Mouse (Mus musculus): ENCODE data around the gene Smim9. TPM values are rescaled to one million over a fixed set of nuclear protein-coding genes. Genes with fewer than 3 reads are reported as not detected.
A peak's percentile ranks its signal among the peaks of the same experiment; 100 is the strongest.
"Not testable (repeated sequence)": the region's sequence is repeated elsewhere in the genome, so short reads cannot be mapped to it uniquely, and the experiment has no call there.

The Smim9 gene
- not detected in 2 replicates for polyA plus RNA-seq (2016; fragmentation: Nextera tagmentation; extraction: Ambion mirVana)

DNA sequence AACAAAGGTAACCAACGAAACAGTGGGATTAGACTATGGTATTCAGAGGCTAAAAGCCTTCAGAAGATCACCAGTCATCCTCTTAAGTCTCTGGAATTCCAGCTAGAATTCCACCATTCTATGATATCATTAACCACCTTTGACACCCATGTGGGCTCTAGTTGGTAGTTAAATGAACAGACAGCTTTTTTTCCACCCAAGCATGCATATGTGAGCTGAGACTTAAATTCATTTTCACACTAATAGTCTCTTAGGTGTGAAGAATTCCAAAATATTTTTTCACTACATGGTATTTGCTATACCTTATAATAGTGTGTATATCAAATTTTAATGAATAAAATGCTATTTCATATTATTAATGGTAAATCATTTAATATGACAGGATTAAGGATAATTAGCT is at the start of gene Smim9:
Gene Smim9 (minus strand): TSS at position 101 of the 400 bp plus-strand sequence.
- no peak within 1 kb of the TSS for H3K27ac ChIP-seq
- WGBS = 61% methylated on average over 1 of the region's 1 CpGs
- no peak for DNase-seq (ENCODE audit: low spot score)
- H3K9me3 ChIP-seq (replicated peaks) = no peaks in the 10 kb centered on the region
- H3K4me3 ChIP-seq = no peak within 1 kb of the TSS
- no peaks in the 10 kb centered on the region for H3K36me3 ChIP-seq
- no peaks in the 10 kb centered on the region for H3K4me1 ChIP-seq
- H3K27me3 ChIP-seq (ENCODE audit: low read depth, poor library complexity, severe bottlenecking) = no peaks in the 10 kb centered on the region

DNA sequence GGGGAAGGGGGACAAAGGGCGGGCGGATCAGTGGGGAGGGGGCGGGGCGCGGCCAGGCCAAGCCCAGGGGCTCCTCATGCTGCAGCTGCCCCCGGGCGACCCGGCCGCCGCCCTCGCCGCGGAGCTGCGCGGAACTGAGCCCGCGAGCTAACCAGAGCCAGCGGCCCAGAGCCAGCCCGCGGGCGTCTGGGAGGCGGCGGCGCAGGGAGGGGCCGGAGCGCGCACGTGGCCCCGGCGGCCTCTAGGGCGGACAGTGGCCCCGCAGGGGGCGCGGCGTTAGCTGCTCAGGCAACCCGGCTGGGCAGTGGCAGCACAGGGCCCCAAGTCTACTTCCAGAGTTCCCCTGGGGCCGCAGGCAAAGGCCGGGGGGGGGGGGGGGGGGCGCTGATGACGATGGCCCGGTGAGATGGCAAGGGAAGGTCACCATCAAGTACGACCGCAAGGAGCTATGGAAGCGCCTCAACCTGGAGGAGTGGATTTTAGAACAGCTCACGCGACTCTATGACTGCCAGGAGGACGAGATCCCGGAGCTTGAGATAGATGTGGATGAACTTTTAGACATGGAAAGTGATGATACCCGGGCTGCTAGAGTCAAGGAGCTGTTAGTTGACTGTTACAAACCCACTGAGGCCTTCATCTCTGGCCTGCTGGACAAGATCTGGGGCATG is 7.9 kb downstream of the Smim9 start:
- peak overlapping the region; percentile 50 for H3K4me3 ChIP-seq
- peak overlapping the region; percentile 78 for H3K27ac ChIP-seq
- H3K27me3 ChIP-seq (ENCODE audit: low read depth, poor library complexity, severe bottlenecking) = no peaks in the 10 kb centered on the region
- H3K4me1 ChIP-seq = no peaks in the 10 kb centered on the region
- H3K9me3 ChIP-seq (replicated peaks) = no peaks in the 10 kb centered on the region
- 13% methylated on average over 44 of the region's 49 CpGs for WGBS
- no peaks in the 10 kb centered on the region for H3K36me3 ChIP-seq
- DNase-seq (ENCODE audit: low spot score) = peak; percentile 59

DNA sequence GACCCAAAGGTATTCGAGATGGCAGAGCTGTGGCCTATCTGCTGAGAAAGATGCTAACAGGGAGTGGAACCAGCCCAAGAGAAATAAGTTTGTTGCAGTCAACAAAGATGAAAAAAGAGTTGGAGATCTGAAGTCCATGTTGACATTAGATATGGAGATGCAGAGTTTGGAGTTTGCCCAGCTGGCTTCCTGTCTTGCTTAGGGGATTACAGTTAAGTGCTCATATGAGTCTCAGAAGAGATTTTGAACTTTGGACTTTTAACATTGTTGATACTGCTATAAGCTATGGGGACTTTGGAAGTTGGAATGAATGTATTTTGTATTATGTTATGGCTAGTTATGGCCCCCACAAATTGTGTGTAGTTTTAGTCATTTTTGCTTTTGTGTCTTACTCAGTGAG is 11.3 kb downstream of the Smim9 start:
- Histone ChIP-seq H3K4me3 (no peak overlapping the region), H3K36me3 (no peaks in the 10 kb centered on the region), H3K27me3 (ENCODE audit: low read depth, poor library complexity, severe bottlenecking) (no peaks in the 10 kb centered on the region), H3K27ac (no peak overlapping the region), H3K4me1 (no peaks in the 10 kb centered on the region), H3K9me3 (replicated peaks) (no peaks in the 10 kb centered on the region)
- WGBS = 58% methylated on average over 1 of the region's 1 CpGs
- DNase-seq (ENCODE audit: low spot score) = no peak

DNA sequence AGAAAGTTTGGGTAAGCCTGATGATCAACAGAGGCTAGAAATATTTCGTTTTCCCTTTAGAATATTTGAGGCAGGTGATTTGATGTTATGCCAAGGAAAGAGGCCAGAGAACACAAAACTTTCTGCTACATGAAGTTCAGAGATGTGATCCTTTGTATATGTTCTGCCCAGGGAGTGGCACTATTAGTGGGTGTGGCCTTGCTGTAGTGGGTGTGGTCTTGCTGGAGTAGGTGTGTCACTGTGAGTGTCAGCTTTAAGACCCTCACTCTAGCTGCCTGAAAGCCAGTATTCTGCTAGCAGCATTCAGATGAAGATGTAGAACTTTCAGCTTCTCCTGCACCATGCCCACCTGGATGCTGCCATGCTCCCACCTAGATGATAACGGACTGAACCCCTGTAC is 13.3 kb downstream of the Smim9 start:
- no peaks in the 10 kb centered on the region for H3K27me3 ChIP-seq (ENCODE audit: low read depth, poor library complexity, severe bottlenecking)
- no peak overlapping the region for H3K4me3 ChIP-seq
- no peaks in the 10 kb centered on the region for H3K36me3 ChIP-seq
- no peaks in the 10 kb centered on the region for H3K4me1 ChIP-seq
- no peaks in the 10 kb centered on the region for H3K9me3 ChIP-seq (replicated peaks)
- DNase-seq (ENCODE audit: low spot score) = no peak
- 86% methylated on average over 2 of the region's 2 CpGs for WGBS
- no peak overlapping the region for H3K27ac ChIP-seq

DNA sequence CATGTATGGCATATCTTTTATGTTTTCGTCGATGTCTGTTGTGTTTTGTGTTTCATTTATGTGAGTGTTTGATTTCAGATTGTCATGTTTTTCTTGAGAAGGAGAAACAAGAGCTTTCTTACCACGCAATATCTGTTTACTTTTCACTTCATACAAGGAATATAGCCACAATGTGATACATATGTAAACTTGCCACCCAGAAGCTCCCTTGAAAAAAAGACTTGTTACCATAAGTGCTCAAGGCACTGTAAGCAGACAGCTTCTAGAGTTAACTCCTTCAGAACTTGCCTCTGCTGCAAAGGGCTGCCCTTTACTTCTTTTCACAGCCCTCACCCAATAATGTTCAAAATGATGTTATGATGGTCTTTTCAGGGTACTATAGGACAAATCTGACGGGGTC is 15.2 kb downstream of the Smim9 start:
- Histone ChIP-seq H3K4me3 (no peak overlapping the region), H3K36me3 (no peaks in the 10 kb centered on the region), H3K4me1 (no peaks in the 10 kb centered on the region), H3K27ac (no peak overlapping the region), H3K27me3 (ENCODE audit: low read depth, poor library complexity, severe bottlenecking) (no peaks in the 10 kb centered on the region), H3K9me3 (replicated peaks) (no peaks in the 10 kb centered on the region)
- WGBS = 83% methylated on average over 4 of the region's 4 CpGs
- DNase-seq (ENCODE audit: low spot score) = no peak

DNA sequence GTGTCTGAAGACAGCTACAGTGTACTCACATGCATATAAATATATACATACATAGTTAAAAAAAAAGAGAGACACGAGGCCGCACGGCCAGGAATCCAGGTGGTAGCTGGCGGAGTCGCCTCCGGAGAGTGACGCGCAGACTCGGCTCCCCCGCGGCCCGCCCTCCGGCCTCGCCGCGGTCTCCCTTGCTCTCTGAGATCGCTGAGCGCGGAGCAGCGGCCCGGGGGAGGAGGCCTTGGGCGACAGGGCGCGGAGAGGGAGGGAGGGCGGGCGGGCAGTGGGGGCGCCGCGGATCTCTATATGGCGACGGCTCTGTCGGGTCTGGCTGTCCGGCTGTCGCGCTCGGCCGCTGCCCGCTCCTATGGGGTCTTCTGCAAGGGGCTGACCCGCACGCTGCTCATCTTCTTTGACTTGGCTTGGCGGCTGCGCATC is 20.4 kb downstream of the Smim9 start:
- not testable (repeated sequence) for H3K36me3 ChIP-seq; H3K9me3 ChIP-seq (replicated peaks); H3K4me1 ChIP-seq; H3K27ac ChIP-seq; H3K27me3 ChIP-seq (ENCODE audit: low read depth, poor library complexity, severe bottlenecking)
- peak overlapping the region; percentile 47 for H3K4me3 ChIP-seq
- peak; percentile 35 for DNase-seq (ENCODE audit: low spot score)
- WGBS = 13% methylated on average over 27 of the region's 42 CpGs

DNA sequence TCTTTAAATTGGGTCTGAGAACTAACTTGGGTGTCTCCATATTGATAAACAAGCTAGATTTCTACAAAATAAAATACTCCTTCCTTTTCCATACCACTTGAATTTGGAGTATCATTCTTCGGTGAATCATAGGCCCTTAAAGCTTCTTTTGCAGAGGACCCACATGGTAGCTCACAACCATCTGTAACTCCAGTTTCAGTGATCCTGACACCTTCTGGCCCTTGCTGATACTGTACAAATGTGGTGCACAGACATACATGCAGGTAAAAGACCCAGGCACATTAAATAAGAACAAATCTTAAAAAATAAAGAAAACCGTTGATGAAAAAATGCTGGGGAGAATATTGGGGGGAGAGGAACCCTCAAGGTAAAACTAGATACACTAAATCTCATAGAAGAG is 25.4 kb downstream of the Smim9 start:
- DNase-seq (ENCODE audit: low spot score) = no peak
- Histone ChIP-seq H3K9me3 (replicated peaks) (no peaks in the 10 kb centered on the region), H3K4me1 (no peaks in the 10 kb centered on the region), H3K4me3 (no peak overlapping the region), H3K27ac (no peak overlapping the region), H3K36me3 (no peaks in the 10 kb centered on the region), H3K27me3 (ENCODE audit: low read depth, poor library complexity, severe bottlenecking) (no peaks in the 10 kb centered on the region)
- 87% methylated on average over 2 of the region's 2 CpGs for WGBS

DNA sequence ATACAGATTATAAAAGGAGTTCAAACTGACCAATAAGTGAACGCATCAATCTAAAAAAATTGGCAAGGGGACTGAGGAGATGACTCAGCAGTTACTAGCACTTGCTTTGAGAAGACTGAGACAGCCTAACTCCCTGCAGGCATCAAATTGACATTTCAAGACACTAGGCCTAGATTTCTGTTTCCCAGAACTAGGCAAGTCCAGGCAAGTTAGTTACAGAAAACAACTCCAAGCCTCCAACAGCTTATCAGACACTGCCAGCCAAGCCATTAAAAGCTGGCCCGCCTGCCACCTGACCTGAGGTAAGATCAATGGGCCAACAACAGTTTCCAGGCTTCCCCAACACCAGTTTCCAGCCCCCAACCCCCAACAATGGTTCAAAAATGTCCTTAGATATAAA is 25.8 kb downstream of the Smim9 start:
- no peak overlapping the region for H3K4me3 ChIP-seq
- no peaks in the 10 kb centered on the region for H3K9me3 ChIP-seq (replicated peaks)
- H3K27me3 ChIP-seq (ENCODE audit: low read depth, poor library complexity, severe bottlenecking) = no peaks in the 10 kb centered on the region
- no peak for DNase-seq (ENCODE audit: low spot score)
- WGBS = 89% methylated on average over 2 of the region's 2 CpGs
- H3K36me3 ChIP-seq = no peaks in the 10 kb centered on the region
- H3K27ac ChIP-seq = no peak overlapping the region
- H3K4me1 ChIP-seq = no peaks in the 10 kb centered on the region

DNA sequence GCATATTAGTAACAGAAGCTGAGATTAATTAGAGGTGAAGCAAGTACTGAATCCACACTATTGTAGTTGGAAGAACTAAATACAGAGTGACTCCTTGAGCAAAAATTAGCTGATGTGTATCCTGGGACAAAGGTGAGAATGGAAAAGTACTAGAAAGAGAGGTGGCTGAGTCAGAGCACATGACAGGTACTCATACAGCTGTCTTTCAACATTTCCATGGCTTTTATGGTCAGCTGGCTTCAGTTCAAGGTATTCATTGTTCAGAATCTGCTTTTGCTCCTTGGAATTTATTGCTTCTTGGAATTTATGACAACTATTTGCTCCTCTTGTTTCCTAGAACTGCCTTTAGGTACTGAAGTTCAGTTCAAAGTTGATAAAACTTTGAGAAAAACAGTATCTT is 26.6 kb downstream of the Smim9 start:
- Histone ChIP-seq H3K36me3 (no peaks in the 10 kb centered on the region), H3K27ac (no peak overlapping the region), H3K4me3 (no peak overlapping the region)

DNA sequence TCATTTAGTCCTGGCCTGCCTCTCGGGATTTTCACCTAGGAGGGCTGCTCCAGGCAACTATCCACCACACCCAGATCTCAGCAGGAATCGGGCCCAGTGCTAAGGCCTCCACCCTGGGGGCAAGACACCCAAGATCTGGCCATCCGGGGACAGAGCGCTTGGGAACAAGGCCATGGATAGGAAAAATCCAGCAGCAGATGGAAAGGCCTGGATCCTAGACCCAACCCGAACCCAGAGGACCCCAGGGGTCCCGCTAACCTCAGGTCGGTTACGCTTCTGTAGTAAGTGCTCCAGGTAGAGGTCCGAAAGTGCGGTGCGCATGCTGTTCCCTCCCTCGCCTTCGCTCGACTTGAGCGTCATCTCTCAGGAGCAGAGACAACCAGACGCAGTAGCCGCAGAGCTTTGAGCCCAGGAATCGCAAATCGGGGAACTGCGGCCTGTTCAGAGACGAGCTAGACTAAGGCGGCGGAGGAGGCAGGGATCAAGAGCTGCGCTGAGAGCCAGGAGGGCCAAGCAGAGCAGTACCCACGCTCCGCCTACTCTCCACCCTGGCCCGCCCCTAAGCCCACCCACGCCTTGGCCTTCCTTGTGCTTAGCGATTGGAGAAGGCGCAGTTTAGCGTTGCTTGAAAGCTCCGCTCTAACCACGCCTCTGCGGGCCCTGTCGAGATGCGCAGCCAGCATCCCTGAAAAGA is 33.0 kb downstream of the Smim9 start, which contains the start of gene Mpp1:
Gene Mpp1 (minus strand): TSS at position 550 of the 694 bp plus-strand sequence.
- Histone ChIP-seq H3K36me3 (no peaks in the 10 kb centered on the region), H3K4me1 (no peaks in the 10 kb centered on the region), H3K4me3 (peak within 1 kb of the TSS; percentile 57), H3K9me3 (replicated peaks) (no peaks in the 10 kb centered on the region), H3K27me3 (ENCODE audit: low read depth, poor library complexity, severe bottlenecking) (no peaks in the 10 kb centered on the region), H3K27ac (peak within 1 kb of the TSS; percentile 79)
- WGBS = 13% methylated on average over 36 of the region's 36 CpGs
- DNase-seq (ENCODE audit: low spot score) = peak; percentile 79

More for the DNA sequence above, 26.6 kb downstream of the Smim9 start:
- no peaks in the 10 kb centered on the region for H3K27me3 ChIP-seq (ENCODE audit: low read depth, poor library complexity, severe bottlenecking)
- H3K4me1 ChIP-seq = no peaks in the 10 kb centered on the region
- no peaks in the 10 kb centered on the region for H3K9me3 ChIP-seq (replicated peaks)
- no peak for DNase-seq (ENCODE audit: low spot score)

DNA sequence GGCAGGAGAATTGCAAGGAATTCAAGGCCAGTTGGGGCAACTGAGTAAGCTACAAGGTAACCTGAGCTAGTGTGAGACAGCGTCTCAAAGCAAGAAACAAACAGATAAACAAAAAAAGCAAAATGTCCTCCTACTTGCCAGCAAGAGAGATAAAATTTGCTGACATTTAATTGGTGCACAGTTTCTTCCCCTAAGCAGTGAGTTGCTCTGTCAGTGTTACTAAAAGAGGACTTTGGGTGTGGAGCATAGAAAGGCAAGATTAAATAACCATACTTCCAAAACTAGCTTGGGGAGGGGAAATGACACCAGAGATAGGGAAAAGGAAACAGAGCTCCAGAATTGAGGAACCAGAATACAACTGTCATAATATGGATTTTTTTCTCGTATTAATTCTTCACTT is 34.1 kb downstream of the Smim9 start:
- Histone ChIP-seq H3K27me3 (ENCODE audit: low read depth, poor library complexity, severe bottlenecking) (no peaks in the 10 kb centered on the region), H3K9me3 (replicated peaks) (no peaks in the 10 kb centered on the region), H3K36me3 (no peaks in the 10 kb centered on the region; the same call in 1 of the 2 replicates), H3K4me1 (no peaks in the 10 kb centered on the region), H3K4me3 (no peak overlapping the region), H3K27ac (no peak overlapping the region)
- no peak for DNase-seq (ENCODE audit: low spot score)
- WGBS = 83% methylated on average over 2 of the region's 2 CpGs

DNA sequence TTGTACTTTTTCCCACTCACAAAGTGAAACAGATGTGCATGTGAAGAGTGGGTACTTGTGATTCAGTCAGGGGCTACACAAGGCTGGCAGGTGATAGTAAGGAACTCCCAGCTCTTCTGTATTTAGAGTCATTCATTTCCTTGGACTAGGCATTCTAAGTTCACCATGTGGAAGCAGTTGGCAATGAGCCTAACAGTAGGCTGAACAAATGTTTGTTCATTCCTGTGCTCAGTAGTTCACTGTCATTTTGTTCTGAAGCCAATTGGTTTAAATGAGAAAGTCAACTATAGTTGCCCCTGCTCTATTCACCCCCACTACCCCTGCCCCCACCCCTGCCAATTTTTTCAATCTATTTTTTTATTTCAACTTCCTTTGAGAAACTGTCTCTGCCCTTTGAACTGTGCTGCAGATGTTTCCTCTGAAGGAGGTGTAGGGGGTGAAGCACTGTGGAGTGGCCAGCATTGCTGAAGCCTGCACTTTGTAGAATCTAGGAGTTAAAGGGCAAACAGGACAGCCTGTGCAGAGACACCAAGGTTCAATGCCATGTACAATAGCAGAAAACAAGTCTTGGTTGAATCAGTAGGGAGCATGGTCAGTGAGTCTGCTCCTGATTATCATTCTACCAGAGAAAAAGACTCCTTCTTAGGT is 35.1 kb downstream of the Smim9 start:
- DNase-seq (ENCODE audit: low spot score) = no peak
- no peak overlapping the region for H3K4me3 ChIP-seq

DNA sequence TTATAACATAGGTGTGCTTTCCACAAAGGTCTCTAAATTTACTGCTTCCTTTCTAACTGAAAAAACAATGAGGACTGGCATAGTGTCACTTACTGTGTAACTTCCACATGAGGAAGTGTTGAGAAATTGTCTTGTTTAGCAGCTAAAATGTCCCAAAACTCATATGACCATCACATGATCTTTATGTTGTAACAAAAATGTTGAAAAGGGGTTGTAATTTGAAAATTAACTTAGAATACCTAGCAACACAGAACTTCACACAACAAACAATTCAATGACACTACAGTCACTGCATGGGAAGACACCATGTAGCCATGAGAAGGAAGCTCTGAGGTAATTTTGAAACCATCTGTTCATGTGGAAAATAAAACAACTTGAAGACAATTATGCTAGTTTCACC is 36.7 kb downstream of the Smim9 start:
- no peaks in the 10 kb centered on the region for H3K9me3 ChIP-seq (replicated peaks)
- no peak for DNase-seq (ENCODE audit: low spot score)
- no peak overlapping the region for H3K4me3 ChIP-seq
- no peak overlapping the region for H3K27ac ChIP-seq
- H3K4me1 ChIP-seq = no peaks in the 10 kb centered on the region
- H3K36me3 ChIP-seq = no peaks in the 10 kb centered on the region; the same call in 1 of the 2 replicates
- H3K27me3 ChIP-seq (ENCODE audit: low read depth, poor library complexity, severe bottlenecking) = no peaks in the 10 kb centered on the region

More for the DNA sequence above, 35.1 kb downstream of the Smim9 start:
- Histone ChIP-seq H3K27me3 (ENCODE audit: low read depth, poor library complexity, severe bottlenecking) (no peaks in the 10 kb centered on the region), H3K4me1 (no peaks in the 10 kb centered on the region), H3K27ac (no peak overlapping the region), H3K36me3 (no peaks in the 10 kb centered on the region; the same call in 1 of the 2 replicates), H3K9me3 (replicated peaks) (no peaks in the 10 kb centered on the region)
